Mouse (Mus musculus) retina, postnatal 1 day (tissue): ENCODE measurements around the gene Vipr2.

Experiments used
- DNase-seq: peaks from one replicate; pipeline ENCODE4 v3.0.0-alpha.2; 2012

Vipr2 gene

DNA sequence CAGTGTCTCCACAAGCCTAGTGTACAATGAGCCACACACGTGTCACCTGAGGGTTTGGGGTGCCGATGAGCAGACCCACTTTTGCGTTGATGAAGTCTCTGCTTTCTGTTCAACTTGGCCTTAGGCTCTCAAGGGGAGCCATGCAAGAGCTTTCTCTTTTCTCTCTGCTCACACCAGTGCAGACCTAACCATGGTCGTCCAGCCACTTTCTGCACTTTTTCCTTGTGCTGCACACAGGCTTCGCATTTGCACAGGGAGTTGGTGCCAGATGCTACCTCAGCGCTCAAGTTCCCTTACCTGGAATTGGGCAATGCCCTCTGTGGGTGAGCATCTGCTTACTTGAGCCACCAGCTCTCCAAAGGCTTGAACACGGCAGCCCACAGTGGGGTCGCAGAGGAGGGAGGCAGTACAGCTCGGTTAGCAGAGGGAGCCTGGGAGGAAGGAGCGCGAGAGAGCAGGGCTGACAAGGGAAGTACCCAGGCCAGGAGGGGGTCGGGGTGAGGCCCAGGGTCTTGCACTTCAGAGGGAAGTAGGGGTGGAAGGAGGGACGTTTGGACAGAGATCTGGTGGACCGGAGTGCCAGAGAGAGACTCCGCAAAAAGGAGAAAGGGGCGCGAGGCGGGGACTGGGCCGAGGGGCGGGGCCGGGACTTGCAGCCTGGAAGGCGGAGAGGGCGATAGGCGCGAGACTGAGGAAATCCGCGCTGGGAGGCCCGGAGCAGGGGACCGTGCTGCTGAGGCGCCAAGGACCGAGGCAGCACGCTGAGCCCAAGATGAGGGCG, at the start of gene Vipr2:
Gene Vipr2, plus strand, starts transcription at position 653 of the 781 bp plus-strand sequence.
- peak; percentile 84 for DNase-seq

DNA sequence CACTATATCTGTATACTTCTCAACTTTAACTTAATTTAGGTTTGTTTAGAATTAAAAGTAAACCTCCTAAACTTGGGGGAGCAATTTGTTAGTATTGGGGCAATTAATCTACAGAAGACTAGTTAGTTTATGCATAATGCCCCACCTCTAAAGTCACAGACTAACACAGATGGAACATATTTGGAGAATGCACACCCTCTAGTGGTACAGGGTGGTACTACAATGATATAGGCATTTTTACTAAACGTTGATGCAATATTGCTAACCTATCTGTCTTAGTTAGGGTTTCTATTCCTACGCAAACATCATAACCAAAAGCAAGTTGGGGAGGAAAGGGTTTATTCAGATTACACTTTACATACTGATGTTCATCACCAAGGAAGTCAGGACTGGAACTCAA, 49.4 kb upstream of the Vipr2 start:
- DNase-seq: peak; percentile 51

DNA sequence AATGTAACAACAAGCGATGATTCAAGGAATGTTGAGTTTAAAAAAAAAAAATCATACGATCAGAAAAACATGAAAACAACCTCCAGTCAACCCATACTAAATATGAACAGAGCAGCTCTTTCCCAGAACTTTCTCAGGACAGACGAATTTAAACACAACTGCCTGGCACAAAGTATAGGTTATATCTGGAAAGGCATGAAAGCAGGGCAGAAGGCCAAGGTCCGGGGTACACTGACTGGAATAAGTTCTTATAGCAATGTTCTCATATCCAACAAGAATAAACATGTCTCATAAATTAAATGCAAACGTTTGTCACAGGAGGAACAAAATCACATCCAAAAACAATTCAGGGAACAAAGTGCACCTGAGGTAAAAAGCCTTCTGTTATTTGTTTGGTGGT, 42.2 kb upstream of the Vipr2 start:
- no peak for DNase-seq

DNA sequence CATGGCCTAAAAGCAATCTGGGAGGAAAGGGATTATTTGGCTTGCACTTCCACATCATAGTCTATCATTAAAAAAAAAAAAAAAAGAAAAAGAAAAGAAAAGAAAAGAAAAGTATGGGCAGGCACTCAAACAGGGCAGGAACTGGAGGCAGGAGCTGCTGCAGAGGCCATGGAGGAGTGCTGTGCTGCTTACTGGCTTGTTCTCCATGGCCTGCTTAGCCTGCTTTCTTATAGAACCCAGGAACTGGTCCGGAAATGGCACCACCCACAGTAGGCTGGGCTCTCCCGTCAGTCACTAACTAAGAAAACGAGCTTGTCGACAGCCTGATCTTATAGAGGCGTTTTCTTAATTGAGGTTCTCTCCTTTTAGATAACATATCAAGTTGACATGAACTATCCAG, 32.7 kb upstream of the Vipr2 start:
- DNase-seq: no peak

DNA sequence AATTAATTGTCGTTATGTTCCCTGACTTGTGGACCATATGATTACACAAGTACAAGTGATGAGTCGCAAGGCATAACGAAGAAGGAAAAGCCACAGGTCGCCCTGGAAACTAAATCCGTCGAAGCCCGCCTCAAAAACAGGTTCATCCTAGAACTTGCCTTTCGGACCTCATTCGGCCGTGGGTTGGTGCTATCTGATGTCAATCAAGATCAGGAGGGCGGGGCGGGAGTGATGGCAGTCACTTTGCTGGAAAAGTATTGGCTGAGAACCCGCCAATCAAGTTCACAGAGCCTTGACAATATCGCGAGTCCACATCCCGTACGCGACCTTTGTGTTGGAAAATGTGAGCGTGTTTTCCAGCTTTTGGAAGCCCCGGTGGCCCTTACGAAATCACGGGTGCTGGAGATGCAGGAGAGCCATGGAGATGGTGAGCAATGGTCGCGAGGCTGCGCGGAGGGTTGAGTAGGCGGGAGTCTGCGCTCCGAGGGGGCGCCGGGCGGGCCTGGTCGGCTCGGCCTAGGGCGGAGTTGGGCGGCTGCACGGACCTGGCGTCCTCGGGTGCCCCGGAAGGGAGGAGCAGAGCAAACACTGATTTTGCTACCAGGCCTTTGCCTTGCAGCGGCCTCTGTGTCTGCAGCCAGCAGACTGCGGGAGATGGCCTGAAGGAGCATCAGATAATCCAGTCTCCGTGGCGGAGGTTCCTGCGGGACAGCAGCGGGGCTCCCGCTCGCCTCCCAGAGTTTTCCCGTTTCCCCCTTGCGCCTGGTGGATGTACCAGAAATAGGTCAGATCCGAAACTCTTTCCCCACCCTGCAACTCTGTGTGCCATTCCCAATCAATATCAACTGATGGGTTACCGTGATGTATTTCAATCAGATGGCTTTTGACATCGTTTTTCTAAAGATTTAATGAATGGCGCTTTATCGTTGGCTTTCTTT, 29.8 kb upstream of the Vipr2 start, which contains the start of gene Zfp386:
Gene Zfp386, plus strand, starts transcription at position 285 of the 938 bp plus-strand sequence.
- peak; percentile 100 for DNase-seq

DNA sequence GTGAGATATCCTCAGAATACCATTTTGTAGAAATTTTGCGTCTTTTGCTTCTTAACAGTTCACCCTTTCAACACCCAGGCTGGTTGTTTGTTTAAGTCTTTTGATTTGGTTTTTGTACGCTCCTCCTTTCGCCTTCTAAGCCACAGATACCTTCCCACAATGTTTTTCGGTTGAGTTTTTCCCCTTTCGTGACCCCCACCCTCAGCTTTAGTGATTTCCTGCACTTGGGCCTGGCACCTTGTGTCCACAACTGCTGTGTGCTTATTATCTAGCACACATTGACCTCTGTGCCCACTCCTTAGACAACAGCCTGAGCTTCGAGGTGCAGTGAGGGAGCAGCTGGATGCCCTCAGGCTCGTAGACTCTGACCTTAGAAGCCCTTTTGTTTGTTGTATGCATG, 28.8 kb upstream of the Vipr2 start:
- DNase-seq: no peak

DNA sequence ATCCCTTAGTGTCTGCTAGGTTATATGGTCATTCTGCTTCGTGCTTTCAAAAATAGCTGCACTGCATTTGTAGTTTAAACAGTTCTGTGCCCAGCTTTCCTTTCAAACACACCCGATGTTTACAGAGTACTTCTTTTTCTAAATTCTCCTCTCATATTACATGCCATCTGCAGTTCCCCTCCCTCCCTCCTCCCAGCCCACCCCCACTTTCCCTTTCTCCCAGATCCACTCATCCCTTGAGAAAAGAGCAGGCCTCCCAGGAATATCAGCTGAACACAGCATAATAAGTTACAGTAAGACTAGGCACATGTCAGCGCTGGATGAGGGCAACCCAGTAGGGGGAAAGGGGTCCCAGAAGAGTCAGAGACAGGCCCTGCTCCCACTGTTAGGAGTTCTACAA, 28.3 kb upstream of the Vipr2 start:
- no peak for DNase-seq

DNA sequence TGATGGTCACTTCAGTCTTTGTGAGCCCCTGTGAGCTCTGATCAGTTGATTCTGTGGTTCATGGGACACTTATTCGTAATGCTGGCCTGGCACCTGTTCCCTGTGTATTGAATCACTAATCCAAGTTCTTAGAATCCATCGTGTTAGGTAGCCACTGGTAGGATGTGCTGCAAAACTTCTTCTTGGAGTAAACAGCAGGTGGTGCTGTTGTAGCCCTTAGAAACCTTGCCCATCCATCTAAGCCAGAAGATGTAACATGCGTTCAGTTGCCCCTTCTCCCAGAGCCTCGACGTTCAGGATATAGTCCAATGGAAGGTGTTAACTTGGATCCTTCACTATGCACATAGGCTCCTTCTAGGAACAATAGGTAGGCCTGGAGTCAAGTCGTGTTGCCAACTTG, 27.8 kb upstream of the Vipr2 start:
- DNase-seq: peak; percentile 56

DNA sequence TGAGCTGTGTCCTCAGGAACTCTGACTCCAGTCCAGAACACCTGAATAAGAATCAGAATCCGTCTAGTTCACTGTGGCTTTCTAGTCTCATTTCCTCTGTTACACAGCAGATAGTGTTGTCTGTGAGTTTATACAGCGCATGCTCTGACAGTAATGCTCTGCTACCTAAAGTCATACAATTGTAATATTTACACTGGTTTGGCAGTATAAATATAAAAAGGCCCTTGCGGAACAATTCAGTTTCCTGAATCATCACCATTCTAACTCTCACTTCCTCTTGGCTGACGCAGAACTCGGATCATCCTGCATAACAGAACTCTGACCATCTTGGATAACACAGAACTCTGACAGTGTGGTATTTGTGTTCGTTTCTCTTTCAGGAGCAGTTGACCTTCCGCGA, 23.2 kb upstream of the Vipr2 start:
- DNase-seq: no peak

DNA sequence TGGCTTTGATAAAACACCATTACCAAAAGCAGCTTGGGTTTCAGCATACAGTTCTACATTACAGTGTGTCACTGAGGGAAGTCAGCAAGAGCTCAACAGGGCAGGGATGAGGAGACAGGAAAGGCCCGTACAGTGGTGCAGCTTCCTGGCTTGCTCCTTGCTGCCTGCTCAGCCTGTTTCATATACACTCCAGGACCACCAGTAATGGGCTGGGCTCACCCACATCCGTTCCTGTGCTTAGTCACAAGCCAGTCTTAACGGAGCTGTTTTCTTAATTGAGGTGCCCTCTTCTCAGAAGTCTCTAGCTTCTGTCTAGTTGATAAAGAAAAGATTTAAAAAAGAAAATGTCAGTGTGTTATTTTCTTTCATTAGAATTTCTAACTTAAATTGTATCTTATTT, 21.4 kb upstream of the Vipr2 start:
- no peak for DNase-seq

DNA sequence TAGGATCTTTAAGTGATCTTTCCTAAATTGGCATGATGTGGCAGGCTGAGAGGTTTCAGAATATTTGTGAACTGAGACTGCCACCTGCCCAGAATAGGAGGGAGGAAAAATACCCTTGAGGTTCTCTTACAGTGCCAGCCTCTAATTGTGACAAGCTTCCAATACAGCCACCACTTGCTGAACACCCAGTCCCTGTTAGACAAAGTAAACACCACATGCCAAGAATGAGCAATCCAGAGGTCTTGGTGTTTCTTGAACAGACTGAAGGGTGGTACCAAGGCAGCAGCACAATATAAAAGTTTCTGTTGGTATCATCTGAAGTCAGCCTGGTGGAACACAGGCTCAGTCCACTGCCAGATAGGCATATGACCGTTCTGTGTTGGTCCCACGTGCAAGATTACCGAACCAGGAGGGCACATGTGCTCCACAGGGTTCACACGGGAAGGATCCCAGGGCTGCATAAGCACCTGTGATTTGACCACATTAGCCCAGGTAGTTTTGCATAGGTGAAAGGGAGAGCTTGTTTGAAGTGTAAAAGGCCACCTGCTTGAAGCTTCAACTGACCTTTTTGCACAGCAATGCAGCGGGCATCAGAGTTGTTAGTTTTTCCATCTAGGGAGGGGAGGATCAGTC, 15.8 kb upstream of the Vipr2 start:
- DNase-seq: no peak

DNA sequence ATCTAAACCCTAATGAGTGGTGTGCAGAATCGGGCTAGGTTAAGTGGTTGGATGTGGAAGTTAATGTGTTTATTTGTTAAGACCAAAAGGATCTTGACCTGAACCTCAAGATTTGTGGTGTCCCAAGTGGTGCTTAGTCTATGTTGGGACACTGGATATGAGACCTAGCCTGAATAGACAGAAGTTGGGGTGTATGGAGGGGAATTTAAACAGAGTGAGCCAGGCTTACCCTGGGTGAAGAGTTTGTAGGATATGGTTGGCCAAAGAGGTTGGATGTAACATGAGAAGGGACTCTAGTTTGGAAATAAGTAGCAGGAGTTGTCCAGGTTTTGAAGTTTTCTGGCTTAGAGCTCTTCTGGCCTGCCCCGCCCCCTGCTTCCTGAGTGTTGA, 15.3 kb upstream of the Vipr2 start:
- DNase-seq: no peak

DNA sequence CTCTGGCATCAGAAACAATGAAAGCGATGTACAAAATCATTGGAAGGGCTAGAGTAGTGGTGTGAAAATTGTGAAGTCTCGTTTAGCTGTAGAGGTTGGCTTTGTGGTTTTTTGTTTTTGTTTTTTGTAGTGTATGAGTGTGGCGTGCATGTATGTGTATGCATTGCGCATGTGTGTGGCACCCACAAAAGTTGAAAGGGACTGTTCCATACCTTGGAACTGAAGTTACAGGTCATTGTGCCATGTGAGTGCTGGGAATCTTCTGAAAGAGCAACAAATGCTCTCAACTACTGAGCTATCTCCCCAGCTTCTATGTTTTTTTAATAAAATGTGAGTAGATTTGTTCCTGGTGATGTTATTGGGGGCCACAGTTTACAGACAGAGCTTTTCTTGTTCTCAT, 14.5 kb upstream of the Vipr2 start:
- DNase-seq: no peak

DNA sequence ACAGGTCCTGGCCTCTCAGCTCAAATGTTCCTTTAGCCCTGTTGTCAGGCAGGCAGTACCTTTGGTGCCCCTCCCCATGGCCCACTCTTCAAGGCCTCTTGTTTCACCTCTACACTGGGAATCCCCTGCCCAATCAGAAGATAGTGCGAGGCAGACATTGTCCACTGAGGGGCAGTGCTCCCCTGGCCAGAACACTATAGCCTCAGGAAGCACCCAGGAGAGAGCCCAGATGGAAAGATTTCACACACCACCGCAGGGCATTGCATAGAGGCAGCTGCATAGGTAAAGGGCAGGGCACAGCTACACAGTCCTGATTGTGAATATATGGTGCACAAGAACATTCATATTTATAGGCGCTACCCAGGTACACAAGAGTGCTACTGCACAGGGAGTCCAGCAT, 6.5 kb upstream of the Vipr2 start:
- peak; percentile 87 for DNase-seq

DNA sequence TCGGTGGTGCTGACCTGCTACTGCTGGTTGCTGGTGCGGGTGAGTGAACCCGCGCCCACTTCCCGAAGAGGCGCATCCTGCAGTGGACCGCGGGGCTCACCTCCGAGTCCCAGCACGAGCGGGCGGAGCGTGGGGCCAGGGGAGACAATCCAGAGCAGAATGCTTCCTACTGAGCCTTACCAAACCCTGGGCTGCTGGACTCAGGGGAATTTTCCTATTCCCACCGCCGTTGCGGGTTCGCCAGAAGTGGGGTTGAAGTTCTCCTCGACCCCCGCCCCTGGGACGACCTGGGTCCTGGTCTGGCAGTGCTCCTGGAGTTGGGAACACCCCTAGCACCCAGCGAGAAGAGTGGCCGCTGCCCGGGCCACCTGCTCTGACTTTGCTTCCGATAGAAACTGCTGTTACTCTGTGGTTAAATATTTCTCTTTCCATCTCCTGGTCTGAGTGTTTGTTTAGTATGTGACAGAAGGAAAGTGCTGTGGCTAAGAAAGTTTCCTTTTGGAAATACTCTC, 385 bp downstream of the Vipr2 start:
- no peak for DNase-seq

DNA sequence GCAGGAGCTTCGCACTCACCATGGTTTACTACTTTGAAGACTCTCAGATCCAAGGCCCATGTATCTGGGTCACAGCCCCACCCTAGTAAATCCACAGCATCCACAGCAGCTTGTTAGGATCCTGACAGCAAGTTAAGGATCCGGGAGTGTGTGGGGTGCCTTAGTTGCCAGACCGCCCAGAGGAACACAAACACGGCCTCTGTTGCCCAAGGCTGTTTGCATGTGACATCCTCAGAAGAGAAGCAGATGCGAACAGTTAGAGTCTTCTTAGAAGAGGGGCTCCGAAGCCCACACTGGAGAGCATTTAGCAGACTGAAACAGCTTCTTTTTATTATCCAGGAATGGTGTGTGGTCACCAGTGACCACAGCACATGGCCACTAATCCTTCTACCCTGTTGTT, 5.6 kb downstream of the Vipr2 start:
- DNase-seq: no peak

DNA sequence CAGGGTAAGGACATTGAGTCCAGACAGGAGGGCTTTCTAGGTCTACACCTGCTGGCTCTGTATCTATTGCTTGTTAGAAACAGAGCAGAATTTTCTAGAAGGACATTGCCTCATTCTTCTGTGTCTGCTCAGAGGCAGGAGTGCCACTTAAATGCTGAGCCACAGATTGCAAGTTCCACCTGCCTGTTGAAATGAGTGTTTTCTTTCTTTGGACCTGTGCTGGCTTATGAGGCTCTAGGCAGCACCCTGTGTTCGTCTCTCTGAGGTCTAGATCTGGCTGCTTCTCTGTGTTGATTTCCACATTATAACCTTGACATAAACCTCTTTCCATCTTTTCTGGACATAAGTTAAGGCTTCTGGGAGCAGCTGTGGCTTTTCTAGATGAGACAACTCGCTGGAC, 6.8 kb downstream of the Vipr2 start:
- DNase-seq: no peak

DNA sequence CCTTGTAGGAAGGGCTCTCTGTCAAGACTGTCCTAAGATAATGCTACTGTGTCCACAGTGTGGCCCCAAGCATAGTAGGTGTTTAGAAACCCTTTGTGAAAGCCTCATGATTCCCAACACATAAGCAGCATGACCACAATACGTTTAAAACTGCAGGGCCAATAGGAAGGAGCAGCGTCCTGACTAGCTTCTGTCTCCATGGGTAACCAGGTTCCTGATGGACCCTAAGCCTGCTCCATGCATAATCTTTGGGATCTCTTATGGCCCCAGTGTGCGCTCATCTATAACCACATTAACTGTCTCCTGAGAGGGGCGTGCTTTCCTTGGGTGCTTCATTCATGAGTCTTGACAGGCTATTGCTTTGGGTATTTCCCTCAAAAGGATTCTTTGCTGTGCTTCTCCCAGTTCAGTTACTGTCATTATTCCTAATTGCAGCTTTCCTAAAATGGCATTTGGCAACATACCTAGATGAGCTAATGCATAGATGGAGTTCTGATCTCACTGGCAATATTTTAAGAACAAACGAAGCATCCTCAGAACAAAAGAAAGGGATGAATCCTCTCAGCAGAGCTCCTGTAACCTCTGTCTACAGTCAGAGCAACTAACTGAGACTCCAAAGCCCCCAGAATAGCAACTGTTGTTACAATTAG, 9.6 kb downstream of the Vipr2 start:
- DNase-seq: no peak

DNA sequence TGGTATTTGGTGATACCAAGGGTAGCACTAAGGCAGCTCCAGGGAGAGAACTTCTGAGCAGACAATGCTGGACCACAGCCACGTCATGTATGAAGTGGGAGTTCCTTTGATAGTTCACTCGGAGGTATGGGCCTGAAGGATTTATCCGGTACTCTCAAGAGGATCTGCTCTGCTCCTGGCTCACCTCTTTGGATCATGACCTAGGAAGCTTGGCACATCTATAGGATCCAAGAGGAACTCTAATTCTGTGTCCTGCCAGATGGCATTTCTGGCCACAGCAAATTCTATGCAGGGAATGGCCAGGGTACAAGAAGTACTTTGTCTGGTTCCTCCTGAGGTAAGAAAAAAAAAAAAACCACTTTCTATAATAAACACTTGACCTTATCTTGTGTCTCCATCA, 12.3 kb downstream of the Vipr2 start:
- DNase-seq: no peak

DNA sequence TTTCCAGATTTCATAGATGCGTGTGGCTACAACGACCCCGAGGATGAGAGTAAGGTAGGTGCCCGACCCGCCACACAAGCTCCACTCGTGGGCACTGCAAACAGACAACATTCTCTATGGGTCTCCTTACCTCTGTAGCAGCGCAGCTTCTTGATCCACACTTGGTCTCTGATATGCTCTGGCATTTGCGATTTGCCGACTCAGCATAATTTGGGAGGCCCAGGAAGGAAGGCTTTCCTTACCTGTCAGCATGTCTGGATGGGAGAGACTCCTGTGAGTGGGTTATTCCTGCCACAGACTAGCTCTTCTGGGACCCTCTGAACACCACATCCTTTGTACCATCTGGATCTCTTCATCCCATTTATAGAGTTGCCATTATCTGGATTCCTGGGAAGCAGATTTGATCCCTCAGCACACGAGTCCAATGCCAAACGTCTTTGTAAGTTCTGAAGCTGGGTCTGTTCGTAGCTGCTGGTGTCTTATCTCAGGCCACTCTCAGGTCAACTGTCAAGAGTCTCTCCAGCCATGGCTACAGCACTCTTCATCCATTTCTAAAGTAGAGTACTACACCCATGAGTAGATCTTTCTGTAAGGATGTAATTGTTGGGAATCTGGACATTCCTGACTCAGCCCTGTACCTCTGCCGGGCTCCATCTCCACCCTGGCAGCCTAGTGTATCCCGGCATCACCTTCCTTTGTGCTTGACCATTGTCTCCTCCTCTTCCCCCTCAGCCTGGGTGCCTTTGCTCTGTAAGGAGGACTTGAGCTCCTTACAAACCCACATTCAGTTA, 17.4 kb downstream of the Vipr2 start:
- no peak for DNase-seq

DNA sequence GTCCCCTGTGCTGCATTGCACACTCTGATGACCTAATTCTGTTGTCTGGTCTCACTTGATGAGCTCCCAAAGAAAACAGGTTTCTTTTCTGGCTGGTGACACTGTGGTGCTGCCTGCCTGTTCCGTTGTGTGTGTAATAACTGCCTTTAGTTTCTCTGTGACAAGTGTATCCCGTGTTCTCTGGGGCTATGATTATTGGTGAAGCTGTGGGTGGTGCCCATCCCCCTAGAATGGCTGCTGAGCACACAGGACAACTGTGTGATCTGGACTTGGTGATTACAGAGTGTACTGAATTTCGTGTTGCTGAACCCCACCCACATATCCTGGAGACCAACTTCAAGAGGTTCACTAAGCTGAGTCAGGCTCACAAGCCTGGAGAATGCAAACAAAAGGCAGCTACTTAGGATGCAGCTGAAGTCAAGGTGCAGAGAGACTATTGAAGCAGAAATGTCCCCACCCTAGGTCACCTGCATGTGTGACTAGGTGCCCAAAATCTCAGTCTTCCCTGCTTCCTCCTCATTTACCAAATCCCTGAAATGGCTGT, 18.9 kb downstream of the Vipr2 start:
- no peak for DNase-seq

DNA sequence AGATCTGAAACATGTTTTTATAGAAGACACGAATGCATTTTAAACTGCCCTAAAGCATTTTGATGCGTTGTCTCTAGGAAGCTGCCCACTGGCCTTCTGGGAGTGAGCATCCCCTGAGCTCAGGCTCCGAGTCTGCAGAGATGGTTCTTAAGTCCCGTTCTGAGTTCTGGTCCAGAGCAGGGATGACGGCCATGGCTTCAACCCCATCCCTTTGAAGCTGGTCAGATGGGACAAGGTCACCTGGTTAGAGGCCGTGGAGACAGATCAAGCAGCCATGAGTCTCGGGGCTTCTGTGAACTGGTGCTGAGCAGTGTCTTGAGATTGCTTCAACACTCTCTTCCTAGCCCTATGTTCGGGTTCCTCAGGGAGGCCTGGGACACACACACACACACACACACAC, 19.6 kb downstream of the Vipr2 start:
- DNase-seq: no peak
